Mouse (Mus musculus) stomach, postnatal 0 days (tissue): Measurements from ENCODE around the gene Hivep1. TPM values are rescaled to one million over a fixed set of nuclear protein-coding genes. Genes with fewer than 3 reads are reported as not detected.

ENCODE experiments used
- ATAC-seq: fragments of 200-750 bp; cut with Nextera tagmentation; 2 replicates; pipeline ENCODE4 v1.8.0; 2017; ENCODE audit not compliant: low FRiP score, low TSS enrichment
- DNase-seq: peaks from one replicate; pipeline ENCODE4 v3.0.0-alpha.2; 2016; ENCODE audit warnings: low spot score
- H3K27ac ChIP-seq: fragments of 300-500 bp; sonication (generic); replicated peaks from 2 replicates; pipeline ENCODE4 v1.5.1; 2014; ENCODE audit warnings: mild to moderate bottlenecking, control low read depth
- H3K27me3 ChIP-seq: fragments of 300-500 bp; sonication (generic); 2 replicates; pipeline ENCODE4 v1.6.1; 2014; ENCODE audit warnings: low read length; ENCODE audit not compliant: control insufficient read depth, insufficient read depth
- H3K36me3 ChIP-seq: fragments of 300-500 bp; sonication (generic); 2 replicates; pipeline ENCODE4 v1.6.1; 2014; ENCODE audit warnings: low read length, mixed read lengths; ENCODE audit not compliant: control insufficient read depth, insufficient read depth
- H3K4me1 ChIP-seq: fragments of 300-500 bp; sonication (generic); replicated peaks from 2 replicates; pipeline ENCODE4 v1.6.1; 2014; ENCODE audit warnings: antibody characterized with exemption; ENCODE audit not compliant: control insufficient read depth, insufficient read depth
- H3K4me2 ChIP-seq: fragments of 300-500 bp; sonication (generic); replicated peaks from 2 replicates; pipeline ENCODE4 v1.6.1; 2014; ENCODE audit warnings: low read depth, mild to moderate bottlenecking, control low read depth, moderate library complexity
- H3K4me3 ChIP-seq: fragments of 300-500 bp; sonication (generic); 2 replicates; pipeline ENCODE4 v1.5.1; 2014; ENCODE audit warnings: low read depth, low read length, control low read depth
- H3K9ac ChIP-seq: fragments of 300-500 bp; sonication (generic); 2 replicates; pipeline ENCODE4 v1.6.1; 2014; ENCODE audit warnings: mild to moderate bottlenecking, low read length, control low read depth, mixed read lengths
- H3K9me3 ChIP-seq: fragments of 300-500 bp; sonication (generic); 2 replicates; pipeline ENCODE4 v1.6.1; 2016; ENCODE audit warnings: low read length; ENCODE audit not compliant: control insufficient read depth
- CTCF ChIP-seq: IDR thresholded peaks from 2 replicates; pipeline ENCODE4 v1.5.1; 2016; ENCODE audit warnings: antibody characterized with exemption, low read depth, mild to moderate bottlenecking, moderate library complexity
- EP300 ChIP-seq: optimal IDR thresholded peaks from 2 replicates; pipeline ENCODE3; 2016; ENCODE audit warnings: antibody characterized with exemption
- WGBS: fragments of 180-500 bp; shearing (Covaris S2); extraction: QIAGEN DNeasy Blood & Tissue Kit; methylation state at CpG from one replicate; pipeline ENCODE4 v1.1.7; 2014; 5-methylcytosine and 5-hydroxymethylcytosine counted together
- polyA plus RNA-seq: library from polyadenylated mRNA; unstranded; fragments of >200 nt; fragmentation: Nextera tagmentation; extraction: Ambion mirVana; gene quantifications from 2 replicates; pipeline ENCODE4 v1.2.1, GENCODE M21; 2015

Gene Hivep1
- polyA plus RNA-seq, 1 experiment from 2014 or later: 4.6 TPM

DNA sequence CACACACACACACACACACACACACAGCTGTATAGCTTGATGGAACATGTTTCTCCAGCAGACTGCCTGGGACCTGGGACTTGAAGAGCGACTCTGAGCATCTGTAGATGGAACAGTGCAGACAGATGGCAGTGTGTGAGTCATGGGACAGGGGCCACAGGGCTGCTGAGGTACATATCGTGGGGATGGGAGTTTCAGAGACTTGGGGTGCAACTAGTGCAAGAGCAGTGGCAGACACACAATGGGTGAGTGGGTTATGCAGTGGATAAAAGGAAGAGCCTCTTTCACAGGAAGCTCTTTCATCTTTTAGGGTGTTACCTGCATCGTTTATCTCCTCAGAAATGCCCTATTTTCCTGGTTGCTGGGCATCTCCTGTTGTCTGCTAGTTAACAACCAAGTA lies 25.8 kb downstream of the Hivep1 start:
- no peak overlapping the region for H3K9ac ChIP-seq
- H3K4me1 ChIP-seq: no peaks in the 10 kb centered on the region
- no peak overlapping the region for H3K4me3 ChIP-seq
- TF ChIP-seq EP300 (no peak), CTCF (no peak)
- H3K27me3 ChIP-seq: no peaks in the 10 kb centered on the region
- no peak overlapping the region for H3K27ac ChIP-seq
- H3K36me3 ChIP-seq: 0 out of 2 replicates have a peak, but pooled peaks cover 2% of the 10 kb centered on the region
- H3K9me3 ChIP-seq: no peaks in the 10 kb centered on the region
- ATAC-seq (no peak), DNase-seq (no peak)
- no peak overlapping the region for H3K4me2 ChIP-seq
- 73% methylated on average over 3 of the region's 3 CpGs for WGBS

DNA sequence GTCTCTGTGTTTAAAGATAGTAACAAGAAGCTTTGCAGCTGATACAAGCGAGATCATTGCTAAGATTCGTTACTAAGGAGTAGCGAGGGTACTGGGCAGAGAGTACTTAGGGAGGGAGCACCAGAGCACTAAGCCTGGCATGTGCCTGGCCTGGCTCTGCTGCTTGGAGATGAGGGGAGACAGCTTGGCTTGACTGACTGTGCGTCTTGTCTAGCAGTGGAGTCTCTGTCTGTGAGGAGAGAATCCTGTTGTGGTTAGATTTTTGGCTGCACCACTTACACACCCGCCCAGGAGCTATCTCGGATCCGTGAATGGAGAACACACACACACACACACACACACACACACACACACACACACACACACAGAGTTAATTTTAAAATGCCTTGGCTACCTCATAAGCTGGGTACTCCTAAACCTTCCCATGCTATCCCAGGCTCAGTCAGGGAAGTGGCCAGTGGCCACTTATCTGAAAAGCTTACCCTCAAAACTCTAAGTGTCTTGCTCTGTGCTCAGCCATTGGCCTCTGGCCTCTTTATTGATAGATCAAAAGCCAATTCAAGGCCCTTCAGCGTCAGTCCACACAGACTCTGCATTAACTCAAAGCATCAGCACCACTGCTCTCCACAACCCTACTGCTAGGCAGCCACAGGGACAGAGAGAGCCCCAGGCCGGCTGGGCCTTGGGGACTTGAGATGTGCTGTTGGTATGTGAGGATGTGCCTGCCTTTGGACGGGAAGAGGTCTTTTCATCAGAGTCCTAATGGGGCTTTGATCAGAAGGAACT lies 28.5 kb downstream of the Hivep1 start:
- ATAC-seq (no peak), DNase-seq (no peak)
- Histone ChIP-seq H3K4me2 (no peak overlapping the region), H3K27me3 (no peaks in the 10 kb centered on the region), H3K27ac (no peak overlapping the region), H3K9me3 (no peaks in the 10 kb centered on the region), H3K36me3 (0 out of 2 replicates have a peak, but pooled peaks cover 2% of the 10 kb centered on the region), H3K4me3 (no peak overlapping the region), H3K9ac (no peak overlapping the region), H3K4me1 (no peaks in the 10 kb centered on the region)
- TF ChIP-seq EP300 (no peak), CTCF (no peak)
- 74% methylated on average over 10 of the region's 10 CpGs for WGBS

DNA sequence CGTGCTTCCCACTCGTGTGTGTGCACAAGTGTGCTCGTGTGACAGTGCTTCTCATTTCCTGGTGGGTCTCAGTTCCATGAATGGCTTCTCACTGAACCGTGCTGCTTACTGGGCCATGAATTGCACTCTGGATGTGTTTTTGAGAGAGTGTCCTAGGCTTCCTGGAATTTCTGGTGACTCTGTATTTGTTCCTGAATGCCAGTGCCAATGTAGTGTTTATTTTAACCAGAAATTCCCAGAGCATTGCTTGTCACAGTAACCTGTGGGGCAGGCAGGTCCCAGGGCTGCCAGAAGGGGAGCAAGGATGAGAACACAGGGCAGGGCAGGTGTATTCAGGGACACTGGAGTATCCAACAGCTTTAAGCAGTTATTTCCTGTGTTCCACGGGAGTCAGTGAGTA lies 36.5 kb downstream of the Hivep1 start:
- WGBS: 61% methylated on average over 5 of the region's 5 CpGs
- DNase-seq (no peak), ATAC-seq (0 out of 2 replicates have a peak, but pooled peaks have one; percentile 29)

DNA sequence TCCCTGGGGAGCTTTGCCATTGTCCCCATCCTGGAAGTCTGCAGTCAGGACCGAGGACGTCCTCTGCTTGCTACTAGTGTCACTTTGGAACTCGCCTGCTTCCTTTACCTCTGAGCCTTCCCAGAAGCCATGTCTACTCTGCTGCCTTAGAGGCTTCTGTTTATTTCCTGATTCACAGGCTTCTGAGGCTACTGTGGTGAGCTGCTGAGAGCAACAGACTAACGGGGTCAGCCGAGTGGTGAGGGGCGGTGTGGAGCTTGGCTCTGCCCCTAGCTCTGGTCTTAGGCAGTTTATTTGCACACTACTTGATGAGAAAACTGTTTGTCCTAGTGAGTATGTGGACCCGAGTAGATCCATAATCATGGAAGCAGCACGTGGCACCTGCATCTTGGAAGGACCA lies 37.2 kb downstream of the Hivep1 start:
- Histone ChIP-seq H3K4me1 (no peaks in the 10 kb centered on the region), H3K9me3 (no peaks in the 10 kb centered on the region), H3K27ac (no peak overlapping the region), H3K4me2 (no peak overlapping the region), H3K4me3 (no peak overlapping the region), H3K9ac (no peak overlapping the region), H3K27me3 (no peaks in the 10 kb centered on the region), H3K36me3 (no peaks in the 10 kb centered on the region)
- 64% methylated on average over 8 of the region's 8 CpGs for WGBS
- no peak for ATAC-seq
- no peak for DNase-seq
- TF ChIP-seq EP300 (no peak), CTCF (no peak)

More for the DNA sequence above, 36.5 kb downstream of the Hivep1 start:
- no peaks in the 10 kb centered on the region for H3K36me3 ChIP-seq
- H3K9me3 ChIP-seq: no peaks in the 10 kb centered on the region
- H3K27me3 ChIP-seq: no peaks in the 10 kb centered on the region
- no peak overlapping the region for H3K4me3 ChIP-seq
- H3K4me1 ChIP-seq: no peaks in the 10 kb centered on the region
- no peak overlapping the region for H3K4me2 ChIP-seq
- no peak for TF ChIP-seq CTCF
- TF ChIP-seq EP300: no peak
- no peak overlapping the region for H3K9ac ChIP-seq
- H3K27ac ChIP-seq: no peak overlapping the region

DNA sequence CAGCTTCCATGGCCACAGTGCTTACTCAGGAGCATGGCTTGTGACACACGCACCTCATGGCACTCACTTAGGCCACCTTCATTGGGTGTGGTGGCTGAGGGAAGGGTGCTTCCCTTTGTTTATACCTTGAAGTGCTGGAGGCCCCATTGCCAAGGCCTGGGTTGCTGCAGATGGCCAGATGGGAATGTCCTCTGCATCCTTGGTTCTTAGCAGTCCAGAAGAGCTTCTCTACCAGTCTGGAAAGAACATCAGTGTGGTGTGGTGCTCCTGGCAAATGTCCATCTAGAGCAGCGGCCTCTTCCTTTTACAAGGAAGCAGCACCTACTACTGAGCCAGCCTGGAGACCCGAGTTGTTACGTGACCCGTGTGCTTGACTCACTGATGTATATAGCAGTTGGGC lies 38.9 kb downstream of the Hivep1 start:
- ATAC-seq: no peak
- TF ChIP-seq CTCF: no peak
- TF ChIP-seq EP300: no peak

DNA sequence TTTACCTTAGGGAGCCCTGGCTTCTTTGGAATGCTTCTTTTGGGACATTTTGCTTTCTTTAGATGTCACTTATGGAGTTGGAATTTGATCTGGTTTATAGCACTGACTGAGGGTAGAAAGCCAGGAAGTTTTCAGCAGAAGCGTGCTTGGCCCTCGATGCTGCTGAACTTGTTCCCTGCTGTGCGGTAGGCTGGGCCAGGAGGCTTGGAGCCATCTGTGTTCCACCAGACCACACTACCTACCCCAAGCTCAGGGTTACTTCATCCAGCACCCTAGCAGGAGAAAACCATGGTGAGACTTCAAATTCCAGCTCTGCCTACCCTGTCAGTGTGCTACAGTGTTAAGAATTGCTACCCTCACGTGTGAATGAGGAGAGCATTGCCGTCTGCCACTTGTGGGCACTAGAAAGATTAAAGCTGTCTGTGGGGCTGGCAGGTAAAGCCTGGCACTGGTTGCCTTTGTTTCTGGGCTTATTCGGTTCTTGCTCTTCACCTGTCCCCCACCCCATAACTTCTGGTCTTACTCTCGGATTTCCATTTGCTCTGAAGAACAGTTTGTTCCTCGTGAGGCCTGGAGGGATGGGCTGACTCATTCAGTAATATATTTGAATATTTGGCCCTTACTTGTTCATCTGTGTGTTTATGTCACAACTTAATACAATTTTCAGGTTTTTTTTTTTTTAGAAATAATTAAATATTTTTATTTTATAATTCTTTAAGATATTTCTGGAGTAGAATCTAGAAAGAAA lies 40.7 kb downstream of the Hivep1 start:
- DNase-seq (no peak), ATAC-seq (no peak)
- Histone ChIP-seq H3K9me3 (no peaks in the 10 kb centered on the region), H3K4me3 (no peak overlapping the region), H3K27me3 (no peaks in the 10 kb centered on the region), H3K9ac (no peak overlapping the region), H3K36me3 (no peaks in the 10 kb centered on the region), H3K27ac (no peak overlapping the region), H3K4me1 (no peaks in the 10 kb centered on the region), H3K4me2 (no peak overlapping the region)
- 46% methylated on average over 8 of the region's 8 CpGs for WGBS
- TF ChIP-seq CTCF (no peak), EP300 (no peak)

More for the DNA sequence above, 38.9 kb downstream of the Hivep1 start:
- no peak overlapping the region for H3K27ac ChIP-seq
- H3K9ac ChIP-seq: no peak overlapping the region
- no peak overlapping the region for H3K4me2 ChIP-seq
- no peaks in the 10 kb centered on the region for H3K9me3 ChIP-seq
- no peak overlapping the region for H3K4me3 ChIP-seq
- no peak for DNase-seq
- no peaks in the 10 kb centered on the region for H3K27me3 ChIP-seq
- H3K36me3 ChIP-seq: no peaks in the 10 kb centered on the region
- WGBS: 73% methylated on average over 5 of the region's 5 CpGs
- H3K4me1 ChIP-seq: no peaks in the 10 kb centered on the region
